Mouse (Mus musculus) cerebellum, adult 9-11 months (tissue): ENCODE results near the gene Elovl6.

ENCODE experiments used
- DNase-seq: peaks from one replicate; pipeline ENCODE4 v3.0.0; 2022

Elovl6 gene

GRCm38 (mm10) chr3:129543376-129543775, 11.2 kb downstream of the Elovl6 start:
- DNase-seq: no peak

- no peak for DNase-seq
These were observed 12.1 kb downstream of the Elovl6 start for GRCm38 (mm10) chr3:129544217-129544616.

DNA sequence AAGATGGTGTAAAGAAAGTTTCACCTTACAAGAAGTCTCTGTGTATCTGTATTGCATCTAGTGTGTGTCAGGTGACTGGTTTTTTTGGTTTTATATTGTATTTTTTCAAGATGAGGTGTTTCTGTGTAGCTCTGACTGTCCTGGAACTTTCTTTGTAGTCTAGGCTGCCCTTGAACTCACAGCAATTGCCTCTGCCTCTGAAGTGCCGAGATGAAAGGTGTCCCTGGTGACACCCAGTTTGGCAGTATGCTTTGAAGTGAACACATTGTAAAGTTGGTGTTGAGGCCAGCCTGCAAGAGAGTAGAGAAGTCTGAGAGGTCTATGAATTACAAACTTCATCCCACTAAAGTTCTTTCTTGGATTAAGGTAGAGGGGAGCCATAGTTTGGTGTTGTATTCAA, 13.1 kb downstream of the Elovl6 start:
- no peak for DNase-seq

DNA sequence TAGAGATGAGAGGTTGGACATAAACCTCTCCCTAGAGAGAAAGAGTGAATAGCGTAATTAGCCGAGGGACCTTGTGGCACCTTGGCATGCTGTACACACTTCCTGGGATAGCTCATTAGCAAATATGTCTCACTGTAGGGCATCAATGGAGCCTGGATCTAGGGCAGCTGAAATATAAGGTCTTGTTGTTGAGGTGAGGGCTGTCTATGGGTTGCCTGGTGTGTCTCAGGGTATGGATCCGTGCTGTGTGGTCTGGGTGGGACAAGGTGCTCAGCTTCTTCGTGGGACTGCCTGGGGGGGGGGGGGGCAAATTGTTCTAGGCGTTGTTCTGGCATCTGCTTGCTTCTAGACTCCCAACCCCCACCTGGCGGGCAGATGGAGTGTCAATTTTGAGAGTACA, 13.6 kb downstream of the Elovl6 start:
- DNase-seq: no peak

GRCm38 (mm10) chr3:129547837-129548435, 15.8 kb downstream of the Elovl6 start:
- no peak for DNase-seq

- DNase-seq: no peak
These were observed 16.6 kb downstream of the Elovl6 start for GRCm38 (mm10) chr3:129548760-129549159.

GRCm38 (mm10) chr3:129549546-129549945, 17.4 kb downstream of the Elovl6 start:
- no peak for DNase-seq

- no peak for DNase-seq
These were observed 19.6 kb downstream of the Elovl6 start for GRCm38 (mm10) chr3:129551581-129552290.

GRCm38 (mm10) chr3:129552370-129552769, 20.2 kb downstream of the Elovl6 start:
- DNase-seq: no peak

- no peak for DNase-seq
These were observed 21.0 kb downstream of the Elovl6 start for GRCm38 (mm10) chr3:129553173-129553572.

DNA sequence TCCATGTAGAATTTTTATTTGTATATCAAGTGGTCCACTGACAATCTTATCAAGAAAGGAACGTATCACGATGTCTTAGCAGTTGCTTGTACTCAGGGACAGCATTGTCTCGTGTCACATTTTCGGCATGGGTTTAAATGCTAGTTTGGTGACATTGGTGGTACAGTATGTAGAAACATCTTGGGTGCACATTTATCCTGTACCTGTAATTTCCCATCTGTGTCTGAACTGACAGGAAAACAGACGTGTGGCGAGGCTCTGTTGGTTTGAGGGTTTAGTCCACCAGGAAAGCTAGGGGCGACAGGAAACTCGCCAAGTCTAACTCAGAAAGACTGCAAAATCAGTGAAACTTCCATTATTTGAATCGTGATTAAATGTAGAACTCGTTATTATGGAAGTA, 21.5 kb downstream of the Elovl6 start:
- DNase-seq: no peak

DNA sequence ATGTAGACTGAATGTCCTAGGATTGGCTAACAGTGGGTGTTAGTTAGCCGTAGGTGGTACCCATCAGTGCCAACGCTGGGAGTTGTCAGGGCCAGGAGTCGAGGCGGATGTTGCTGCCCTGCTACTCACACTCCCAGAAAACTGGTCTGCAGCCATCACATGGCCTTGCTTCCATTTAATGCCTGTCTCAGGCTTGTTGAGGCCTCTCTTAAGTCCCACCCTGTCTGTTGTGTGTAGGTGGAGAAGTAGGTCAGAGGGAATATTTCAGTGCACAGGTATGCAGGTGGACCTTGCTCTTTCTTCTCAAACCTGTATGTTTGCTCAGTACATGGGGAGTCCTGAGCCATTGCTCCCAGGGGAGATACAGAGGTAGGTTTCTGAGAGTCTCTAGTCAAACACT, 22.3 kb downstream of the Elovl6 start:
- no peak for DNase-seq

GRCm38 (mm10) chr3:129557048-129557447, 24.9 kb downstream of the Elovl6 start:
- DNase-seq: no peak

DNA sequence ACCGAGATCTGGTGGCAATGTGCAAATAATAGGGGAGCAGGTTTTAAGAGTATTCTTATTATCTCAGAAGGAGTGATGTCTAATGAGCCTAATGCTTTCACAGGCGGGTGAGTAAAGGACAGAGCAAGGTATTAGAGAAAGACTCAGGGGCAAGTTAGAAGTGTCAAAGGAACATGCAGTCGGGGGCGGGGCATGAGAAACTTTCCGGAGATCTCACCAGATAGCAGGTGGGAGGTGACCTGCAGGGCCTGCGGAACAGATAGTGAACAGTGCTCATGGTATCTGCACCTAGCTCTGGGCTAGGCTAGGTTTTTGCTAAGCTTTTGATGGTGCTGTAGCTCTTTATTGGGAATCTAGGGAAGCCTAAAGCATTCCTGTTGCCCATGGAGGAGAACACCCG, 25.4 kb downstream of the Elovl6 start:
- no peak for DNase-seq

GRCm38 (mm10) chr3:129558016-129558955, 26.1 kb downstream of the Elovl6 start:
- DNase-seq: no peak

DNA sequence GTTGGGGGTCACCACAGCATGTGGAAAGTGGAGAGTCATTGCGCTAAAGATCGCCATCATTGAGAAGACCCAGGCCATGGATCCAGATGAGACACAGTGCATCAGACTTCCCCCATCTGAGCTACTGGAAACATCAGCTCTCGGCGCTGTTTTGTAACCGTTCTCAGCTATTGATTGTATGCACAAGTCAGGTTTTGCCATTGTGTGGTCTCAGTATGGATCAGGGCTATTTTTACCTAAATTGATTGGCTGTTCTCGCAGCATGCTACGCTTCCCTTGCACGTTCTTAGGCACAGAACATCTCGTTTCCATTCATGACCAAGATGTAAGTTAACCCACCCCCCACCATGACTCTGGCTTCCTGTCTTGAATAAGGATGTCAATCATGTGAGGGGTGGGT, 27.9 kb downstream of the Elovl6 start:
- no peak for DNase-seq

DNA sequence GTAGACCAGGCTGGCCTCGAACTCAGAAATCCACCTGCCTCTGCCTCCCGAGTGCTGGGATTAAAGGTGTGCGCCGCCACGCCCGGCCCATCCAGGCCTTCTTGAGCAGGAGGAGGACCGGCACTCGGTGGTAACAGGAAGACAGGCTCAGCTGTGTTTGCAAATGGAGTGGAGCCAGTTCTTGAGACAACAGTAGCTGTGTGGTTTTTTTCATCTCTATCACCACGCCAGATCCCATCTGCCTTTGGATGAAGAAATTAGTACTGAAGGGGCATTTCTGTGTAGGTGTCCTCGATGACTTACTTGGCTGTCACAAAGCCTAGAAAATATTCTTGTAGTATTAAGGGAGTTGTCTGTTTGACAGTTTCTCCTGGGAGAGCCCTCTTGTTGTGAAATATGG, 28.9 kb downstream of the Elovl6 start:
- DNase-seq: no peak

DNA sequence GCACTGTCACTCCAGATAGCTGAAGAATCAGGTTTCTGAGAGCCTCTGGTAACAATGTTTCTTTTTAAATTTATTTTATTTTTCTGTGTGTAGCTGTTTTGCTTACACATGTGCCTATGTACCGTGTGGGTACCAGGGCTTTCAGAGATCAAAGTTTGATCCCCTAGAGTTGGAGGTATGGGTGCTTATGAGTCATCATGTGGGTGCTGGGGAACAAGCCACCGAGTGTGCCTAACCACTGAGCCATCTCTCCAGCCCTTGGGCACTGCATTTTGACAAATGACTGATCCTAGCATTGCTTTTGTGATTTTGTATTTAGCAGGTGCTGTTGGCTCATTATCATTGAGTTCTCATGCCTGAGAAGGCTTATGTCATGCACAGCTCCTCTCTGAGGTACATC, 29.7 kb downstream of the Elovl6 start:
- no peak for DNase-seq

DNA sequence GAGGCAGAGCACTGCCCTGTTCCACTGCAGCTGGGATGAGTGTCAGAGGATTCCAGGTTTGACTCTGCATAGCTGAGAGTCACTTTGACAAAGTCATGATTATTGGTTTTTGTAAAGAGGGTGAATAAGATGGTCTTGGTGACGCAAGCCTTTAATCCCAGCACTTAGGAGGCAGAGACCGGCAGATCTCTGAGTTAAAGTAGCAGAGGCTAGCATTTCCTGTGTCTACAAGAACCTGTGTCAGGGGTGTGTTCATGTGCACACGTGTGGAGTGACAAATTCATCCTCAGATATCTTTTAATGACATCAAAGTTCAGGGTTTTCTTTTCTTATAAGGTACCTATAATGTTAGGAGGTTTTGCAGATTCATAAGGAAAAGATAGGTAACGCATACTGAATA, 30.3 kb downstream of the Elovl6 start:
- no peak for DNase-seq

DNA sequence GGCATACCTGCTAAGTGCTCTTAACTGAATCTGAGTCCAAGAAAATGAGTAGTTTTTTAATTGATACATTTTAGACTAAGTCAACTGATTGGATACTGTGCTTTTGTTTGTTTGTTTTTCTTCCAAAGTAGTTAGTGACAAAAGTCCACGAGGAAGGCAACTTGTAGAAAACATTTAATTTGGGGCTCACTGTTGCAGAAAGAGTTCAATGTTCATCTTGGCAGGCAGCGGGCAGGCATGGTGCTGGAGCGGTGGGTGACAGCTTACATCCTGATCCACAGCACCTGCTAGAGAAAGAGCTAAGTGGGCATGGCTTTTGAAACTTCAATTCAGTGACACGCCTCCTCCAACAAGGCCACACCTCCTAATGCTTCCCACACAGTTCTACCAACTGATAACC, 31.7 kb downstream of the Elovl6 start:
- no peak for DNase-seq

DNA sequence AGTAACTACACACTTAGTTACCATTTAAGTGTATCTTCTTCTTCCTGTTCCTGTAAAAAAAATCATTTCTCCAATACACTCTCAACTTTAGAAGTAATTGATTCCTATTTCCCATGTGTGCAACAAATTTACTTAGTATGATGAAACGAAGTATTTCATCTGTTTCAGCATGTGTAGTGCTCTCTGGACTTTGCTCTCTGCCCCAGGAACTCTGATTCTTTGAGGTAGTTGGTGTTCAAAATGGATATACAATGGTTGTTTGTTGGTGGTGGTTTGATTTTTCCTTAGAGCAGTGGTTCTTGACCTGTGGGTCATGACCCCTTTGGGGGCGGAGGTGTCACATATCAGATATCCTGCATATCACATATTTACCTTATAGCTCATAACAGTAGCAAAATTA, 32.7 kb downstream of the Elovl6 start:
- DNase-seq: no peak

DNA sequence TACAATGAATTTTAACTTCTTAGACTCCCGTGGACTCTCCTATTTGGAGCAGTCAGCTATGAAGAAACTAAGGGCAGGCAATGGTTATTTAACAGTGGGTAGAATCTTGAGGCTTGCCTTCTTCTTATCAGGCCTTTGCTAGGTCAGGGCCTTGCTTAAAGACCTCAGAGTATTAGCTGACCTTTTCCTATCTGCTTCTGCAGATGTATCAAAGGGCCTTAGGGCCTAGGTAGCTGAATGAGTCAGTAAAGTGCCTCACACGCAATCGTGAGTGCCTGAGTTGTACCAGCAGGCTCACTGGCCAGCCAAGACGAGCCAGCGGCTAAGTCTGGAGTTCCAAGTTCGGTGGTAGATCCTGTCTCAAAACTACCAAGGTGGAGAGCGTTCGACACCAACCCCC, 33.3 kb downstream of the Elovl6 start:
- no peak for DNase-seq

- DNase-seq: no peak
These were observed 33.9 kb downstream of the Elovl6 start for GRCm38 (mm10) chr3:129566013-129566412.

GRCm38 (mm10) chr3:129566876-129567275, 34.7 kb downstream of the Elovl6 start:
- DNase-seq: no peak
